Mouse (Mus musculus) midbrain, postnatal 0 days (tissue): ENCODE measurements around the gene Pkp4. TPM values are rescaled to one million over a fixed set of nuclear protein-coding genes. Genes with fewer than 3 reads are reported as not detected.

Experiments used
- ATAC-seq: fragments of 200-750 bp; cut with Nextera tagmentation; 2 replicates; pipeline ENCODE4 v1.8.0; 2017; ENCODE audit warnings: moderate number of reproducible peaks, mild to moderate bottlenecking, moderate TSS enrichment, moderate library complexity; ENCODE audit not compliant: low FRiP score
- DNase-seq: peaks from one replicate; pipeline ENCODE4 v3.0.0-alpha.2; 2015; ENCODE audit warnings: low spot score
- H3K27ac ChIP-seq: fragments of 300-500 bp; sonication (generic); 2 replicates; pipeline ENCODE4 v1.5.1; 2014; ENCODE audit warnings: low read depth, mild to moderate bottlenecking, low read length, mixed read lengths
- H3K27me3 ChIP-seq: fragments of 300-500 bp; sonication (generic); 2 replicates; pipeline ENCODE4 v1.6.1; 2014; ENCODE audit warnings: low read length, control low read depth, mixed read lengths; ENCODE audit not compliant: insufficient read depth
- H3K36me3 ChIP-seq: fragments of 300-500 bp; sonication (generic); 2 replicates; pipeline ENCODE4 v1.6.1; 2014; ENCODE audit warnings: low read length, control low read depth, mixed read lengths; ENCODE audit not compliant: insufficient read depth
- H3K4me1 ChIP-seq: fragments of 300-500 bp; sonication (generic); 2 replicates; pipeline ENCODE4 v1.6.1; 2014; ENCODE audit warnings: mild to moderate bottlenecking, control low read depth, antibody characterized with exemption, low read length, mixed read lengths; ENCODE audit not compliant: insufficient read depth
- H3K4me2 ChIP-seq: fragments of 300-500 bp; sonication (generic); 2 replicates; pipeline ENCODE4 v1.6.1; 2014; ENCODE audit warnings: low read depth, mild to moderate bottlenecking, low read length, mixed read lengths; ENCODE audit not compliant: poor library complexity, severe bottlenecking
- H3K4me3 ChIP-seq: fragments of 300-500 bp; sonication (generic); 2 replicates; pipeline ENCODE4 v1.5.1; 2014; ENCODE audit warnings: low read depth, mild to moderate bottlenecking, low read length, moderate library complexity
- H3K9ac ChIP-seq: fragments of 300-500 bp; sonication (generic); replicated peaks from 2 replicates; pipeline ENCODE4 v1.6.1; 2014; ENCODE audit warnings: mild to moderate bottlenecking, low read length, moderate library complexity, mixed read lengths; ENCODE audit not compliant: poor library complexity, severe bottlenecking
- H3K9me3 ChIP-seq: fragments of 300-500 bp; sonication (generic); 2 replicates; pipeline ENCODE4 v1.6.1; 2016; ENCODE audit warnings: low read length, control low read depth
- CTCF ChIP-seq: IDR thresholded peaks from 2 replicates; pipeline ENCODE4 v1.5.1; 2016; ENCODE audit warnings: antibody characterized with exemption, mild to moderate bottlenecking
- WGBS: fragments of 180-500 bp; shearing (Covaris S2); extraction: QIAGEN DNeasy Blood & Tissue Kit; methylation state at CpG from one replicate; pipeline ENCODE4 v1.1.7; 2014; 5-methylcytosine and 5-hydroxymethylcytosine counted together
- polyA plus RNA-seq: library from polyadenylated mRNA; unstranded; fragments of >200 nt; fragmentation: Nextera tagmentation; extraction: Ambion mirVana; gene quantifications from 2 replicates; pipeline ENCODE4 v1.2.1, GENCODE M21; 2015
- total RNA-seq: library from RNA; depleted of rRNA; stranded (reverse); fragments of >200 nt; gene quantifications from 2 replicates; pipeline ENCODE4 v1.2.3, GENCODE M21; 2014

The Pkp4 gene
- total and polyA plus RNA-seq, 2 experiments from 2014 or later: 21.6 to 105 TPM

- H3K4me2 ChIP-seq: no peak overlapping the region
- H3K9ac ChIP-seq: no peak overlapping the region
- H3K4me3 ChIP-seq: no peak overlapping the region
- no peak for ATAC-seq
- H3K9me3 ChIP-seq: no peaks in the 10 kb centered on the region
- WGBS: 94% methylated on average over 9 of the region's 9 CpGs
- H3K36me3 ChIP-seq: no peaks in the 10 kb centered on the region
- TF ChIP-seq CTCF: no peak
- no peaks in the 10 kb centered on the region for H3K27me3 ChIP-seq
- no peak for DNase-seq
- no peak overlapping the region for H3K27ac ChIP-seq
- H3K4me1 ChIP-seq: peaks cover 14% of the 10 kb centered on the region
These were observed 44.4 kb downstream of the Pkp4 start for GRCm38 (mm10) chr2:59205092-59205491.

DNA sequence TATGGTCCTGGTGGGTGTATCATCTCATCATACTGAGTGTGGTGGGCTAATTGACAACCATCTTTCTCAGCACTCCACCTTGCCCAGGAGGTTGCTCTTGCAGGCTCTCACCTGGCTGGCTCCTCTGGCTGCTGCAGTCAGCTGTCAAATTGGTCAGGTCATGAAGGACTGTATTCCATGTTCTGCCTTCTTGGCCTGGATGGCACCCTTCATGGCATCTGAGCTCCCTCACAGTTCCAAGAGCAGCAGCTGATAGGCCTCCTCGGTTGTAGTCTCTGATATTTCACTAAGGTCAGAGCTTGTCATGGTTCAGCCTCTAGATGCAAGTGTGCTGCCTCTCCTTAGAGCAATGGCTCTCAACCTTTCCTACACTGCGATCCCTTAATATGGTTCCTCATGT, 45.5 kb downstream of the Pkp4 start:
- Histone ChIP-seq H3K27me3 (no peaks in the 10 kb centered on the region), H3K4me3 (no peak overlapping the region), H3K9me3 (no peaks in the 10 kb centered on the region), H3K4me1 (peaks cover 14% of the 10 kb centered on the region), H3K27ac (no peak overlapping the region), H3K36me3 (no peaks in the 10 kb centered on the region), H3K9ac (no peak overlapping the region), H3K4me2 (no peak overlapping the region)
- WGBS: 98% methylated on average over 2 of the region's 2 CpGs
- TF ChIP-seq CTCF: no peak
- DNase-seq: no peak
- ATAC-seq: no peak

- peaks cover 14% of the 10 kb centered on the region for H3K4me1 ChIP-seq
- H3K4me3 ChIP-seq: no peak overlapping the region
- no peaks in the 10 kb centered on the region for H3K36me3 ChIP-seq
- 0 out of 2 replicates have a peak overlapping the region, but pooled peaks have one; percentile 12 for H3K27ac ChIP-seq
- 41% methylated on average over 4 of the region's 4 CpGs for WGBS
- no peak for TF ChIP-seq CTCF
- no peaks in the 10 kb centered on the region for H3K27me3 ChIP-seq
- ATAC-seq: no peak
- DNase-seq: no peak
- no peak overlapping the region; the same call in 1 of the 2 replicates for H3K9ac ChIP-seq
- H3K4me2 ChIP-seq: no peak overlapping the region
- no peaks in the 10 kb centered on the region for H3K9me3 ChIP-seq
These were observed 46.6 kb downstream of the Pkp4 start for GRCm38 (mm10) chr2:59207240-59207639.

DNA sequence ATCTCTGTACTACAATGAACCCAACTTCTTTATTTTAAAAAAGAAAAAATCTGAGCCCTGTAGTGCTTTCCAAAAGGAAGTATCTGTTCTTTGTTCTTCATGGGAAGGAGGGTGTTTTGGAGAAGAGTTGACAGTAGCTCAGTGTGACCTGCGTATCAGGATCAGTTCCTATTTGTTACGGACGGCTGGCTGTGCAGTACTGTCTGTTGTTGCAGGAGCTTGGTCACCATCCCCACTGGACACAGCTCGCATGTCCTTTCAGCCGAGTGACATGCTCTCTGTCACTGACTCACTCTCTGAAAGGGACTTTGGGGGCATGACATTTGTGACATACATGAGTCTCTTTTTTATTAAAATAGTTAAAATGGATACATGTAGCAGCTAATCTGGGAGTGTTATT, 47.1 kb downstream of the Pkp4 start:
- ATAC-seq (no peak; the same call in 1 of the 2 replicates), DNase-seq (peak; percentile 34)
- no peak overlapping the region for H3K4me3 ChIP-seq
- H3K9me3 ChIP-seq: no peaks in the 10 kb centered on the region
- no peak overlapping the region for H3K27ac ChIP-seq
- 33% methylated on average over 5 of the region's 5 CpGs for WGBS
- no peak overlapping the region for H3K9ac ChIP-seq
- H3K36me3 ChIP-seq: no peaks in the 10 kb centered on the region
- no peak overlapping the region for H3K4me2 ChIP-seq
- H3K4me1 ChIP-seq: peaks cover 14% of the 10 kb centered on the region
- H3K27me3 ChIP-seq: no peaks in the 10 kb centered on the region
- TF ChIP-seq CTCF: no peak

DNA sequence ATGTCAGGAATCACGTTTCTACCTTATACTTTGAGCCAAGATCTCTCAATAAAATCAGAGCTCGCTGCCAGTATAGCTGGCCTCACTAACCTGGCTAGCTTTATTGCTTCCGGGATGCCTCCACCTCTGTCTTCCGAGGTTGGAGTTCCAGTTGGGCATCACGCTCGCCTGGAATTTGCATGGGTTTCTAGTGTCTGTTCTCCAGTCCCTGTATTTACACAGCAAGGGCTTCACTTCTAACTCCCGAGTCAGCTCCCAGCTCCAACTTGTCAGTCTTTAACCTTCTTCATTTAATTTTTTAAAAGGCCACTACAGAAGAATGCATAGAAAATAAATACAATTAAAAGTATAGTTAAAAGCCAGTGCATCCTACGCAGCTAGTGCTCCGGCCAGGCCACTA, 47.6 kb downstream of the Pkp4 start:
- ATAC-seq (no peak), DNase-seq (no peak)
- no peak for TF ChIP-seq CTCF
- peaks cover 10% of the 10 kb centered on the region for H3K4me1 ChIP-seq
- 78% methylated on average over 9 of the region's 9 CpGs for WGBS
- no peak overlapping the region for H3K4me2 ChIP-seq
- no peaks in the 10 kb centered on the region for H3K9me3 ChIP-seq
- H3K27ac ChIP-seq: no peak overlapping the region
- no peak overlapping the region for H3K4me3 ChIP-seq
- no peak overlapping the region for H3K9ac ChIP-seq
- H3K36me3 ChIP-seq: no peaks in the 10 kb centered on the region
- H3K27me3 ChIP-seq: no peaks in the 10 kb centered on the region

DNA sequence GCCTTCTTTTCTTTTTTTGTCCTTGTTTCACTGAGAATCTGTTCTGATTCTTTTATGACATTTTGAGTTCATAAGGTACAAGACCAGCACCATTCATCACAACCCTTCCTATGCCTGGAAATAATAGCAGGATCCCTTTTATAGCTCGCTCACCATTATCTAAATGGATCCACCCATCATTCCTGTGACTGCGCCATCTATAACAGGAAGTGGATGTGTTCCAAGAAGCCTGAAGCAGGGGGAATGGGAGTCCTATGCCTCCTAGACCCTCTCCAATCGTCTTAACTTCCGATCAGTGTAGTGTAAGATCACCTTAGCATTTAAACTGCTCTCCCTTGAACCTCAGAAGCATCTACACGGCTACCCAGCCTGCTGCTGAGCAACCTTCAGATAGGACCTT, 50.4 kb downstream of the Pkp4 start:
- DNase-seq (no peak), ATAC-seq (no peak)
- Histone ChIP-seq H3K4me2 (no peak overlapping the region), H3K4me3 (no peak overlapping the region), H3K27ac (no peak overlapping the region), H3K36me3 (no peaks in the 10 kb centered on the region), H3K9ac (no peak overlapping the region), H3K27me3 (no peaks in the 10 kb centered on the region), H3K4me1 (peaks cover 6% of the 10 kb centered on the region; the same call in 1 of the 2 replicates), H3K9me3 (no peaks in the 10 kb centered on the region)
- no peak for TF ChIP-seq CTCF
- 90% methylated on average over 5 of the region's 5 CpGs for WGBS
